Mouse (Mus musculus): ENCODE measurements at regions not wholly inside any gene's neighbourhood (a gene's known extent, or its start where the extent isn't known, plus 50 kb on each side); places are given as distances from the start of the nearest gene placed in this dataset.

- ATAC-seq (ENCODE audit: insufficient read depth, low read depth) (no peak), DNase-seq (ENCODE audit: low spot score) (no peak)
- 50% methylated on average over 1 of the region's 1 CpGs for WGBS
- no peak overlapping the region for H3K4me2 ChIP-seq (ENCODE audit: low read depth, low read length)
- no peak for TF ChIP-seq CTCF (IDR thresholded peaks at IDR 0.05; ENCODE audit: low read depth)
- no peak for TF ChIP-seq EP300 (IDR thresholded peaks at IDR 0.05; ENCODE audit: low read depth)
- no peaks in the 10 kb centered on the region for H3K4me1 ChIP-seq (ENCODE audit: control insufficient read depth, insufficient read depth)
- H3K9me3 ChIP-seq (replicated peaks; ENCODE audit: control insufficient read depth, low read length): no peaks in the 10 kb centered on the region
- H3K9ac ChIP-seq (replicated peaks; ENCODE audit: low read depth, low read length): no peak overlapping the region
- no peaks in the 10 kb centered on the region for H3K36me3 ChIP-seq (replicated peaks; ENCODE audit: control insufficient read depth, insufficient read depth, low read length)
- no peak overlapping the region for H3K27ac ChIP-seq (ENCODE audit: low read depth)
- H3K27me3 ChIP-seq (ENCODE audit: control insufficient read depth, insufficient read depth, low read length): no peaks in the 10 kb centered on the region
- H3K4me3 ChIP-seq (ENCODE audit: low read depth, low read length): no peak overlapping the region
Observed at GRCm38 (mm10) chr16:51457166-51457565, 573.9 kb upstream of the Cblb start.

- H3K27ac ChIP-seq (ENCODE audit: low read depth): no peak overlapping the region
- H3K36me3 ChIP-seq (replicated peaks; ENCODE audit: control insufficient read depth, insufficient read depth, low read length): no peaks in the 10 kb centered on the region
- no peaks in the 10 kb centered on the region for H3K27me3 ChIP-seq (ENCODE audit: control insufficient read depth, insufficient read depth, low read length)
- no peak overlapping the region for H3K4me2 ChIP-seq (ENCODE audit: low read depth, low read length)
- 63% methylated on average over 3 of the region's 3 CpGs for WGBS
- no peak for DNase-seq (ENCODE audit: low spot score)
- H3K4me3 ChIP-seq (ENCODE audit: low read depth, low read length): no peak overlapping the region
- ATAC-seq (ENCODE audit: insufficient read depth, low read depth): no peak
- no peaks in the 10 kb centered on the region for H3K4me1 ChIP-seq (ENCODE audit: control insufficient read depth, insufficient read depth)
- H3K9me3 ChIP-seq (replicated peaks; ENCODE audit: control insufficient read depth, low read length): no peaks in the 10 kb centered on the region
- TF ChIP-seq CTCF (IDR thresholded peaks at IDR 0.05; ENCODE audit: low read depth) (no peak), EP300 (IDR thresholded peaks at IDR 0.05; ENCODE audit: low read depth) (no peak)
- H3K9ac ChIP-seq (replicated peaks; ENCODE audit: low read depth, low read length): no peak overlapping the region
Observed at GRCm38 (mm10) chr16:51475690-51476089, 555.3 kb upstream of the Cblb start.

GRCm38 (mm10) chr16:51496096-51496495, 534.9 kb upstream of the Cblb start:
- no peak for TF ChIP-seq CTCF (IDR thresholded peaks at IDR 0.05; ENCODE audit: low read depth)
- no peak for TF ChIP-seq EP300 (IDR thresholded peaks at IDR 0.05; ENCODE audit: low read depth)

DNA sequence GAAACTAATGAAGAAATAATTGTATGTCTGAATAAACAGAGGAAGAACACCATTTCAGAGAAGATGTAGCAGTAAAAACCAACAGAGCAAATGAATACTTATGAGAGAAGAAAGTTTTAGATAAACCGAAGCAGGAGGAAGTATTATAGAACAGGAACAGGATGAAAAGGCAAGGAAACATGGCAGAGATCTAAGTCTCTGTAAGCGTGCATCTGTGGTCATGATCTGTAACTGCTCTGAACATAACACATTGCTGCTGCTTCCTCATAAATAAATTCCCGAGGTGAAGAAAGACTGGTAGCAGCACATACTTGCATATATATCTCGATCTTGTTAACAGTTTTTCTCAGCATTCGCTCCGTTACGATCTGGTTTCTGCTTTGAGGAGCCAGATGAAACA, 533.2 kb upstream of the Cblb start:
- no peak for ATAC-seq (ENCODE audit: insufficient read depth, low read depth)
- no peak for DNase-seq (ENCODE audit: low spot score)
- TF ChIP-seq CTCF (IDR thresholded peaks at IDR 0.05; ENCODE audit: low read depth) (no peak), EP300 (IDR thresholded peaks at IDR 0.05; ENCODE audit: low read depth) (no peak)
- Histone ChIP-seq H3K27ac (ENCODE audit: low read depth) (no peak overlapping the region), H3K27me3 (ENCODE audit: control insufficient read depth, insufficient read depth, low read length) (no peaks in the 10 kb centered on the region), H3K4me2 (ENCODE audit: low read depth, low read length) (no peak overlapping the region), H3K4me3 (ENCODE audit: low read depth, low read length) (no peak overlapping the region), H3K4me1 (ENCODE audit: control insufficient read depth, insufficient read depth) (no peaks in the 10 kb centered on the region), H3K9me3 (replicated peaks; ENCODE audit: control insufficient read depth, low read length) (no peaks in the 10 kb centered on the region), H3K9ac (replicated peaks; ENCODE audit: low read depth, low read length) (no peak overlapping the region), H3K36me3 (replicated peaks; ENCODE audit: control insufficient read depth, insufficient read depth, low read length) (no peaks in the 10 kb centered on the region)
- WGBS: 80% methylated on average over 7 of the region's 7 CpGs

More at GRCm38 (mm10) chr16:51496096-51496495, 534.9 kb upstream of the Cblb start:
- Histone ChIP-seq H3K4me2 (ENCODE audit: low read depth, low read length) (no peak overlapping the region), H3K27ac (ENCODE audit: low read depth) (no peak overlapping the region), H3K9ac (replicated peaks; ENCODE audit: low read depth, low read length) (no peak overlapping the region), H3K9me3 (replicated peaks; ENCODE audit: control insufficient read depth, low read length) (no peaks in the 10 kb centered on the region), H3K4me3 (ENCODE audit: low read depth, low read length) (no peak overlapping the region), H3K27me3 (ENCODE audit: control insufficient read depth, insufficient read depth, low read length) (no peaks in the 10 kb centered on the region), H3K36me3 (replicated peaks; ENCODE audit: control insufficient read depth, insufficient read depth, low read length) (no peaks in the 10 kb centered on the region), H3K4me1 (ENCODE audit: control insufficient read depth, insufficient read depth) (no peaks in the 10 kb centered on the region)
- 70% methylated on average over 2 of the region's 2 CpGs for WGBS
- DNase-seq (ENCODE audit: low spot score) (no peak), ATAC-seq (ENCODE audit: insufficient read depth, low read depth) (no peak)

DNA sequence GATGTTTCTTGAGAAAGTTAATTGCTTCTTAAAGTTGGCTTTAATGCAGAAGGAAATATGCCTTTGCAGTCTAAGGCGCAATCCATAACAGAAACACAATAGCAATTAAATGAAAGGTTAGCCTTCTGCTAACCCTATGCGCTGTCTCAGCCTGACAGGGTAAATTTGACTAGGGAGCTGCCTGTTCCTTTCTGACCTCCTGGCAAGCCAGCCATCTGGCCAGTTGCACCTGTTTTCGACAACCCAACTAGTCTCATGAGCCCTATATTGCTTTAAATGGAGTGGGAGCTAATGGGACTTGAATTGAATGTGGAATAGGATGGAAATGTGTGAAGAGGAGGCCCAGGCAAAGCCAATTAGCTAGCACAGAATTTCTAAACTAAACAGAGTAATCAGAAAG, 513.9 kb upstream of the Cblb start:
- H3K4me1 ChIP-seq (ENCODE audit: control insufficient read depth, insufficient read depth): no peaks in the 10 kb centered on the region
- no peaks in the 10 kb centered on the region for H3K27me3 ChIP-seq (ENCODE audit: control insufficient read depth, insufficient read depth, low read length)
- 85% methylated on average over 3 of the region's 3 CpGs for WGBS
- TF ChIP-seq CTCF (IDR thresholded peaks at IDR 0.05; ENCODE audit: low read depth) (no peak), EP300 (IDR thresholded peaks at IDR 0.05; ENCODE audit: low read depth) (no peak)
- no peak overlapping the region for H3K9ac ChIP-seq (replicated peaks; ENCODE audit: low read depth, low read length)
- no peaks in the 10 kb centered on the region for H3K9me3 ChIP-seq (replicated peaks; ENCODE audit: control insufficient read depth, low read length)
- no peak for DNase-seq (ENCODE audit: low spot score)
- no peak overlapping the region for H3K27ac ChIP-seq (ENCODE audit: low read depth)
- H3K4me3 ChIP-seq (ENCODE audit: low read depth, low read length): no peak overlapping the region
- no peak for ATAC-seq (ENCODE audit: insufficient read depth, low read depth)
- H3K36me3 ChIP-seq (replicated peaks; ENCODE audit: control insufficient read depth, insufficient read depth, low read length): no peaks in the 10 kb centered on the region
- H3K4me2 ChIP-seq (ENCODE audit: low read depth, low read length): no peak overlapping the region

- DNase-seq (ENCODE audit: low spot score) (no peak), ATAC-seq (ENCODE audit: insufficient read depth, low read depth) (no peak)
- 84% methylated on average over 4 of the region's 4 CpGs for WGBS
- H3K27ac ChIP-seq (ENCODE audit: low read depth): no peak overlapping the region
- TF ChIP-seq EP300 (IDR thresholded peaks at IDR 0.05; ENCODE audit: low read depth): no peak
- TF ChIP-seq CTCF (IDR thresholded peaks at IDR 0.05; ENCODE audit: low read depth): no peak
- no peak overlapping the region for H3K4me3 ChIP-seq (ENCODE audit: low read depth, low read length)
- no peak overlapping the region for H3K4me2 ChIP-seq (ENCODE audit: low read depth, low read length)
- H3K9ac ChIP-seq (replicated peaks; ENCODE audit: low read depth, low read length): no peak overlapping the region
- no peaks in the 10 kb centered on the region for H3K9me3 ChIP-seq (replicated peaks; ENCODE audit: control insufficient read depth, low read length)
- no peaks in the 10 kb centered on the region for H3K4me1 ChIP-seq (ENCODE audit: control insufficient read depth, insufficient read depth)
- H3K36me3 ChIP-seq (replicated peaks; ENCODE audit: control insufficient read depth, insufficient read depth, low read length): no peaks in the 10 kb centered on the region
- H3K27me3 ChIP-seq (ENCODE audit: control insufficient read depth, insufficient read depth, low read length): no peaks in the 10 kb centered on the region
Observed at GRCm38 (mm10) chr16:51520762-51521161, 510.3 kb upstream of the Cblb start.
